Mouse (Mus musculus): ENCODE measurements around the gene Dennd1a.

- TF ChIP-seq CTCF (IDR thresholded peaks at IDR 0.05; ENCODE audit: insufficient read depth, low read length) (no peak), POLR2A (IDR thresholded peaks at IDR 0.05; ENCODE audit: borderline replicate concordance, extremely low read depth, low read depth, low read length) (no peak)
These were observed 322.7 kb downstream of the Dennd1a start for GRCm38 (mm10) chr2:37964534-37964933.
